Mouse (Mus musculus): ENCODE data around the gene Arl5a. TPM values are rescaled to one million over a fixed set of nuclear protein-coding genes. Genes with fewer than 3 reads are reported as not detected.

The Arl5a gene
- total and polyA plus RNA-seq, 2 experiments, result 18.3 to 76.1 TPM

DNA sequence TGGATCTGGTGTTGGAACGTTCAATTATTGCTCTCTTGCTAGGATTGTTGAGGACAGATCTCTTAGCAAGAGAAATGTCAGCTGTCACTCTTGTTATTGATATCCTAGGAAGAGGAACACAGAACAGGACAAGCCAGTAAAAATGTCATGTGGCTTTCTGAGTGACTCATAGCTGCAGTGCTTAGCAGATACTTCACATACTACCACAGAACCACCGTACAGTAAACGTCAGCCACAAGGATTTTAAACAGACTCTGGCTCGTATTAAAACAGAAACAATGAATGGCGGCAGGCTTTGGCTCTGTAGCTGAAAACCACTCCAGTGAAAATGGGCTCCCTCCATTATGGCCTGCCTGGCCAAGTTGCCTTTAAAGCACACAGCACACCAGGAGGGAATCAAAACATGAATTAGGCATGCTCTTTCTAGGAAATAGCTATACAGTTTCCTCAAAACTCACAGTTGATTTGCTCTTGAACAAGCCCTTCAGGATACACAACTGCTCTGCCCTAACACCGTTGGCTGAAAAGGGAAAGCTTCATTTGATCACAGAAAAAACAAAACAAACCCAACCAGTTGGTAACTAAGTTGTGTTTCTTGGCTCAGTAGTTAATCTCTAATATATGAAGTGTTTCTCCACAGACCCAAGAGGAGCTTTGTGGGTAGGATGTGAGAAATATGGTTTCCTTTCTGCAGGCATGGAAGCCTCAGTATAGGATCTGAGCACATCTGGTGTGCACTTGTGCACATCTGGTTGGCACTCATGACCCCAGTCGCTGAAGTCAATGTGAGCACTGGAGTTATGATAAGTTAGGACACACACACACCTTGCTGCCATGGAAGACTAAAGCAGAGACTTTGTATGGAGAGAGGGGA lies 31.1 kb upstream of the Arl5a start:
- H3K27me3 ChIP-seq (ENCODE audit: control insufficient read depth, insufficient read depth, low read length), result no peaks in the 10 kb centered on the region
- no peak for TF ChIP-seq CTCF (IDR thresholded peaks at IDR 0.05; ENCODE audit: low read depth, low read length)
- WGBS, result 86% methylated on average over 7 of the region's 7 CpGs

DNA sequence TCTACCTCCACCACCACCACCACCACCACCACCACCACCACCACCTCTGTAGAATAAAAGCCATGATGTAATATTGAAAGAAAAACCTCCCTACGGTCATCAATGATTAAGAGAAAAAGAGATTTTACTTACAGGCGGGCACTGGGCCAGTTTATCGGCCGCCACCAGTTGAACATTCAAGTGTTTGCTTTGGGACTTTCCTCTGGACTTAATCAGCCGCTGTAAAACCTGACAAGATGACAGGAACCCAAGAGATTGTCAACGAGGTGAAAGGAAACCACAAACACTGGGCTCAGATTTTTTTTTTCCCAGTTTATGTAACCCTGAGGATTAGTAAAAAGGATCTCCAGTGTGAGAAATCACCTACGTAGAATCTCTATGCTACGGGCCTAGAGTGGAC lies 25.1 kb upstream of the Arl5a start:
- Histone ChIP-seq H3K36me3 (ENCODE audit: control insufficient read depth, insufficient read depth, low read length) (no peaks in the 10 kb centered on the region), H3K79me2 (ENCODE audit: control insufficient read depth, insufficient read depth, low read length) (no peaks in the 10 kb centered on the region), H3K9ac (ENCODE audit: low read depth, low read length) (no peak overlapping the region), H3K27me3 (ENCODE audit: control insufficient read depth, insufficient read depth, low read length) (no peaks in the 10 kb centered on the region), H3K4me3 (ENCODE audit: insufficient read depth, low read depth, low read length) (no peak overlapping the region), H3K27ac (replicated peaks; ENCODE audit: insufficient read depth, low read depth, low read length) (no peak overlapping the region), H3K4me1 (ENCODE audit: control insufficient read depth, insufficient read depth, low read length) (no peaks in the 10 kb centered on the region)
- DNase-seq (ENCODE audit: extremely low read depth, low read depth, low spot score), result no peak
- no peak for TF ChIP-seq POLR2A (IDR thresholded peaks at IDR 0.05; ENCODE audit: extremely low read depth, insufficient read depth, low read length)
- TF ChIP-seq CTCF (IDR thresholded peaks at IDR 0.05; ENCODE audit: low read depth, low read length), result no peak
- WGBS, result 74% methylated on average over 8 of the region's 8 CpGs

More for the DNA sequence above, 31.1 kb upstream of the Arl5a start:
- H3K79me2 ChIP-seq (ENCODE audit: control insufficient read depth, insufficient read depth, low read length), result no peaks in the 10 kb centered on the region
- H3K4me3 ChIP-seq (ENCODE audit: insufficient read depth, low read depth, low read length), result no peak overlapping the region
- no peak overlapping the region for H3K27ac ChIP-seq (replicated peaks; ENCODE audit: insufficient read depth, low read depth, low read length)
- DNase-seq (ENCODE audit: extremely low read depth, low read depth, low spot score), result no peak
- H3K4me1 ChIP-seq (ENCODE audit: control insufficient read depth, insufficient read depth, low read length), result no peaks in the 10 kb centered on the region
- no peak overlapping the region for H3K9ac ChIP-seq (ENCODE audit: low read depth, low read length)
- no peaks in the 10 kb centered on the region for H3K36me3 ChIP-seq (ENCODE audit: control insufficient read depth, insufficient read depth, low read length)

DNA sequence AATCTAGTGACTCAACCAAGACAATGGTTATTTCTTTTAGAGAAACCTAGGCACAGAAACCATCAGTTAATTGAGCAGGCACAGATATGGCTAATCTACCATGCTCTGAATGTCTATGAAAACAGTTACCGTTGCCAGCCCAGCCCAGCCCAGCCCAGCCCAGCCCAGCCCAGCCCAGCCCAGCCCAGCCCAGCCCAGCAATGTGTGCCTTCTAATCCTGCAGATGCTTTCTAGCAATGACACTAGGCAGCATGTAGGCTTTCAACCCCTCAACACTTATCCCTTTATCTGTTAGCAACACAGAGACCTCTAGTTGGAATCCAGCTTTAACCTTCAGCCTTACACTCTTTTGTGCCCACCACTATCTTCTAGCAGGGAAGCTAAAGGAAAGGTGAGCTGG lies 24.2 kb upstream of the Arl5a start:
- TF ChIP-seq CTCF (IDR thresholded peaks at IDR 0.05; ENCODE audit: low read depth, low read length) (no peak), POLR2A (IDR thresholded peaks at IDR 0.05; ENCODE audit: extremely low read depth, insufficient read depth, low read length) (no peak)
- WGBS, result 89% methylated on average over 1 of the region's 1 CpGs
- H3K27me3 ChIP-seq (ENCODE audit: control insufficient read depth, insufficient read depth, low read length), result no peaks in the 10 kb centered on the region
- no peaks in the 10 kb centered on the region for H3K79me2 ChIP-seq (ENCODE audit: control insufficient read depth, insufficient read depth, low read length)
- no peak overlapping the region for H3K27ac ChIP-seq (replicated peaks; ENCODE audit: insufficient read depth, low read depth, low read length)
- H3K4me1 ChIP-seq (ENCODE audit: control insufficient read depth, insufficient read depth, low read length), result no peaks in the 10 kb centered on the region
- DNase-seq (ENCODE audit: extremely low read depth, low read depth, low spot score), result no peak
- H3K9ac ChIP-seq (ENCODE audit: low read depth, low read length), result no peak overlapping the region
- H3K36me3 ChIP-seq (ENCODE audit: control insufficient read depth, insufficient read depth, low read length), result no peaks in the 10 kb centered on the region
- no peak overlapping the region for H3K4me3 ChIP-seq (ENCODE audit: insufficient read depth, low read depth, low read length)

DNA sequence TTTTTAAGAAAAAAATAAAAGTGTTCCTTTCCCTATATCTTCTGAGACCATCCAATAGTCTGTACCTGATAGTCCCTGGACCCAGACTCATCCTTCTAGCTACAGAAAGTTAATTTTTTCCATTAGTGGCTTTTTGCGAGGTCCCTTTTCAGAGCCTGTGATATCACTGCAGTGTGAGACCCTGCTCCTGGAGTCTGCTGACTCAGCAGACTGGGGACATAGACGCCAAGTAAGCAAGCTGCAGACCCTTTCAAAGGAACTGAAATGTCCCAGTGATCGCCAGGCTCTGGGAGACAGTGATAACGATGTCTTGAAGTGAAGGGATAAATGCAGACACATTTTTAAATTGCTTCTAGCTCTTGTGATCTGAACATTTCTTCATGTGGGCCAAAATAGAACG lies 21.9 kb upstream of the Arl5a start:
- TF ChIP-seq POLR2A (IDR thresholded peaks at IDR 0.05; ENCODE audit: extremely low read depth, insufficient read depth, low read length), result no peak
- TF ChIP-seq CTCF (IDR thresholded peaks at IDR 0.05; ENCODE audit: low read depth, low read length), result no peak
- no peaks in the 10 kb centered on the region for H3K36me3 ChIP-seq (ENCODE audit: control insufficient read depth, insufficient read depth, low read length)
- no peak overlapping the region for H3K27ac ChIP-seq (replicated peaks; ENCODE audit: insufficient read depth, low read depth, low read length)
- DNase-seq (ENCODE audit: extremely low read depth, low read depth, low spot score), result no peak
- H3K4me1 ChIP-seq (ENCODE audit: control insufficient read depth, insufficient read depth, low read length), result no peaks in the 10 kb centered on the region
- no peaks in the 10 kb centered on the region for H3K79me2 ChIP-seq (ENCODE audit: control insufficient read depth, insufficient read depth, low read length)
- WGBS, result 85% methylated on average over 5 of the region's 5 CpGs
- H3K27me3 ChIP-seq (ENCODE audit: control insufficient read depth, insufficient read depth, low read length), result no peaks in the 10 kb centered on the region
- H3K9ac ChIP-seq (ENCODE audit: low read depth, low read length), result no peak overlapping the region
- no peak overlapping the region for H3K4me3 ChIP-seq (ENCODE audit: insufficient read depth, low read depth, low read length)

DNA sequence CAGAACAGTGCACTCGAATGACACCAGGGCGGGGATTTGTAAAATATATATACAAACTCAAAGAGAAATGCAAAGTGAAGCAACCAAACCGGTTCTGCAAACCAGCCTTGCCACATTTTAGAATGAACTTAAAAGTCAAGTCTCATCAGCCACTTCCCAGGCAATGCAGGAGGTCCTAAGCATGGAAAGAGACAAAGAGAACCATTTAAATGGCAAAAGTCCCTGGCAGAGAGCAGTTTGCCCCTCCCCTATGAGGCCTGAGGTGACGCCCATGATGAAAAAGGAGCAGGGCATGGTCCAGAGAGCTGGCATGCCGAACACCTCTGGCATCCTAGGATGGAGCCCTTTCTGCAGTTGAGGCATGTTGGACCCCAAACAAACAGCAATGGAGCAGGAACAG lies 17.4 kb upstream of the Arl5a start:
- Histone ChIP-seq H3K36me3 (ENCODE audit: control insufficient read depth, insufficient read depth, low read length) (no peaks in the 10 kb centered on the region), H3K4me3 (ENCODE audit: insufficient read depth, low read depth, low read length) (no peak overlapping the region), H3K27me3 (ENCODE audit: control insufficient read depth, insufficient read depth, low read length) (no peaks in the 10 kb centered on the region), H3K79me2 (ENCODE audit: control insufficient read depth, insufficient read depth, low read length) (no peaks in the 10 kb centered on the region), H3K9ac (ENCODE audit: low read depth, low read length) (no peak overlapping the region), H3K27ac (replicated peaks; ENCODE audit: insufficient read depth, low read depth, low read length) (no peak overlapping the region), H3K4me1 (ENCODE audit: control insufficient read depth, insufficient read depth, low read length) (peaks cover 9% of the 10 kb centered on the region)
- no peak for DNase-seq (ENCODE audit: extremely low read depth, low read depth, low spot score)
- WGBS, result 76% methylated on average over 5 of the region's 5 CpGs
- no peak for TF ChIP-seq POLR2A (IDR thresholded peaks at IDR 0.05; ENCODE audit: extremely low read depth, insufficient read depth, low read length)
- TF ChIP-seq CTCF (IDR thresholded peaks at IDR 0.05; ENCODE audit: low read depth, low read length), result no peak

DNA sequence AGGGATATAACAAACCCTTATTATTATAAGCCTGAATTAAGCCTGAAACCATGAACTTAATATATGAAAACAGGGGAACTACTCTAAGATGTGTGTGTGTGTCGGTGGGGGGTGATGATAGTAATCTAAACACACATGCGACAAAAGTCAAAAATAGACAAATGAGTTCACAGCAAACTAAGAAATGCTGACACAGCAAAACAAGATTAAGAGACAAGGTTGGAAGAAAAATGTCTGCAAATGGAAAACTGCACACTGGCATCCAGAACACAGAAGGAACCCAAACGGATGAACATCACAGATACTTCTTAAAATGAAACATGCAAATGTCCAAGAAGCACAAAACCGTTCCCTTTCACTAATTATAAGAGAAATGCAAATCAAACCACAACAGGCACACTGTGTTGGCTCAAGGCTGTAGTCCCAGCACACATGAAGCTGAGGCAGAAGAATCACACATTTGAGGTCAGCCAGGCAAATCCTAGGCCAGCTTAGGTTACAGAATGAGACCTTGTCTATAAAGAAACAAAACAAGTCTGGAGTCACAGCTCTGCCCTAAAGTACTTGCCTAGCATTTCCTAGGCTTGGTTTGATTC lies 15.8 kb upstream of the Arl5a start:
- Histone ChIP-seq H3K4me3 (ENCODE audit: insufficient read depth, low read depth, low read length) (no peak overlapping the region), H3K4me1 (ENCODE audit: control insufficient read depth, insufficient read depth, low read length) (peaks cover 9% of the 10 kb centered on the region), H3K79me2 (ENCODE audit: control insufficient read depth, insufficient read depth, low read length) (no peaks in the 10 kb centered on the region), H3K27me3 (ENCODE audit: control insufficient read depth, insufficient read depth, low read length) (no peaks in the 10 kb centered on the region), H3K9ac (ENCODE audit: low read depth, low read length) (no peak overlapping the region), H3K27ac (replicated peaks; ENCODE audit: insufficient read depth, low read depth, low read length) (no peak overlapping the region), H3K36me3 (ENCODE audit: control insufficient read depth, insufficient read depth, low read length) (no peaks in the 10 kb centered on the region)
- 91% methylated on average over 4 of the region's 4 CpGs for WGBS
- TF ChIP-seq CTCF (IDR thresholded peaks at IDR 0.05; ENCODE audit: low read depth, low read length) (no peak), POLR2A (IDR thresholded peaks at IDR 0.05; ENCODE audit: extremely low read depth, insufficient read depth, low read length) (no peak)
- DNase-seq (ENCODE audit: extremely low read depth, low read depth, low spot score), result no peak
